Mouse (Mus musculus) lung, postnatal 14 days (tissue): ENCODE results near the gene Ankmy1.

Source experiments
- DNase-seq: peaks from one replicate; pipeline ENCODE4 v3.0.0; 2021

Ankmy1 gene

DNA sequence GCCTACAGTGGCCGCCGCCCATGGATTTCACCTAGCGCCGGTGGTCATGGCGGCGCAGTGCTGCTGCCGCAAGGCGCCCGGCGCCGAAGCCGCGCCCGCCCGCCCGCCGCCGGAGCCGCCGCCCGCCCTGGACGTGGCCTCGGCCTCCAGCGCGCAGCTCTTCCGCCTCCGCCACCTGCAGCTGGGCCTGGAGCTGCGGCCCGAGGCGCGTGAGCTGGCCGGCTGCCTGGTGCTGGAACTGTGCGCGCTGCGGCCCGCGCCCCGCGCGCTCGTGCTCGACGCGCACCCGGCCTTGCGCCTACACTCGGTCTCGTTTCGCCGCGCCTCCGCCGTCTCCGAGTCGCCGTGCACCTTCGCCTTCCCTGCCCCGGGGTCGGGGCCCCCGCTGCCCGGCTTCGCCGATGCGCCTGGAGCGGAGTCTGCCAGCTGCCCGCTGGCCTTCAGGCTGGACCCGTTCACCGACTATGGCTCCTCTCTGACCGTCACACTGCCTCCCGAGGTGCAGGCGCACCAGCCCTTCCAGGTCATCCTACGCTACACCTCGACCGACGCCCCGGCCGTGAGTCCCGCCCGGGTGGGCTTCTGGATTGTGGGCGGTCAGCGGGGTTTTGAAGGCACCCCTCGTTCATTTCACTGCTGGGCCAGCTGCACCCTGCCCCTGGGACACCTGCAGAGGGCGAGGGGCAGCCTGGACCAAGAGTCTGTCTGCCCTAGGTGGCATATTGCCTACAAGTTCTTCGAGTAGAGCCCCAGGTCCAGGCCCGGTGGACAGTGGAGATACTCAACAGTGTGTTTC, 8.4 kb upstream of the Ankmy1 start:
- DNase-seq, result peak; percentile 59

GRCm38 (mm10) chr1:92910239-92910885, 7.7 kb upstream of the Ankmy1 start, which contains the start of gene Rnpepl1:
Gene Rnpepl1 (plus strand): TSS chr1:92910783.
- peak; percentile 80 for DNase-seq

DNA sequence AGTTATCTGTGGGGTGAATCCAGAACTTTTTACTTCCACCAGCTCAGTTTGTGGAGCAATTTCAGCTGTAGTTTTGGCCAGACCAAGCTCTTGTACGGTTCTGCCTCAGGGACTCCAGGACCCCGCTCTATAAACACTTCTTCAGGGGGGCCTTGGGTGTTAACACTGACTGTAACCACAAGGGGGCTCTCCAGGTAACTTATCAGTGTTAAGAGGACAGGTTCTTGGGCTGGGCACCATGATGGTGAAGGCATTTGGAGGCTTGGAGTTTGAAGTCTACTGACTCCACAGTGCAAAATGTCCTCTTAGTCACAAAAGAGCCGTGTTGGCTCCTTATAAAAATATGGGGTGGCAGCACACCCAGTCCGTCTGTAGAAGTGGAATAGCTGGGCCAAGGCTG, 6.4 kb upstream of the Ankmy1 start:
- DNase-seq, result no peak

GRCm38 (mm10) chr1:92908664-92909063, 6.0 kb upstream of the Ankmy1 start:
- no peak for DNase-seq

GRCm38 (mm10) chr1:92907632-92908360, 5.1 kb upstream of the Ankmy1 start:
- no peak for DNase-seq

DNA sequence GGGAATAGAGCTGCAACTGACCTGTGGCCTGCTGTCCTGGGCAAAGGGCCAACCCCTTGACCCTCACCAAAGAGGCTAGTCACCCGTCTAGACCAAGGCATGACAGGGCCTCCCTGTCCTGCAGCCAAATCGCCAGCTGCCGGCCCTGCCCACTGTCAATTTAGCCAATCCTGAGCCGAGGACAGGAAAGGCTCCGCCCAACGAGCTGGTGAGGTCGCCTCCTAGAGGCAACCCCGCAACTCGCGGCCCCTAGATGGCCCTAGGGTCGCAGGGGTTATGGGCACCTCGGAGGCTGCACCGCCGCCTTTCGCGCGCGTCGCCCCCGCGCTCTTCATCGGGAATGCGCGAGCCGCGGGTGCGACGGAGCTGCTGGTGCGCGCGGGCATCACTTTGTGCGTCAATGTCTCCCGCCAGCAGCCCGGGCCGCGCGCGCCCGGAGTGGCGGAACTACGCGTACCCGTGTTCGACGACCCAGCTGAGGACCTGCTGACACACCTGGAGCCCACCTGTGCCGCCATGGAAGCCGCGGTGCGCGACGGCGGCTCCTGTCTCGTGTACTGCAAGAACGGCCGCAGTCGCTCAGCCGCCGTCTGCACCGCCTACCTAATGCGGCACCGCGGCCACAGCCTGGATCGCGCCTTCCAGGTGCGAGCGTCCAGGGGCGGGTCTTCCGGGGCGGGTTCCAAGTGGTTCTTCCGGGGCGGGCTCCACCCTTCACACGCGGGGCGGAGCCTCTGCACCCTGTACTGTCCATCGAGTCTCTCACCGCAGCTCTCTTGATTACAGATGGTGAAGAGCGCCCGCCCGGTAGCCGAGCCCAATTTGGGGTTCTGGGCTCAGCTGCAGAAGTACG, 4.3 kb upstream of the Ankmy1 start, which contains the start of gene Dusp28:
Gene Dusp28 (plus strand): TSS at position 203 of the 853 bp plus-strand sequence.
- DNase-seq, result peak; percentile 90

GRCm38 (mm10) chr1:92905703-92906310, 3.1 kb upstream of the Ankmy1 start:
- no peak for DNase-seq

DNA sequence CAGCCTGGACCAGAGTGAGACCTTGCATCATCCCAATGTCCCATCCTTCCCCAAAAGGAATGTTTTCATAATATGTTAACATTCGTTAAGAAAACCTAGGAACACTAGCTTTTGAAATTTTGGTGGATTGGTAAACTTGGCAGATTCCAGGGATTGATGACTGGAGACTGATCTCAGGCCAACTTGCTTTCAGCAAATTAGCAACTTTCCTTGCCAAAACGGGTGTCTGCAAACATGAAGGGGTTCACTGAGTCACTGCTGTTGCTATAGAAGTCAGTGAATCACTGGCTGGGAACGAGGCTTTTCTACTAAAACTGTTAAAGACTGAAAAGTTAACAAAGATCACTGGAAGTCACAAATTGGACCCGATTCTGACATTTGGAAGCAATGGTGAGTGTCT, 921 bp upstream of the Ankmy1 start:
- no peak for DNase-seq

DNA sequence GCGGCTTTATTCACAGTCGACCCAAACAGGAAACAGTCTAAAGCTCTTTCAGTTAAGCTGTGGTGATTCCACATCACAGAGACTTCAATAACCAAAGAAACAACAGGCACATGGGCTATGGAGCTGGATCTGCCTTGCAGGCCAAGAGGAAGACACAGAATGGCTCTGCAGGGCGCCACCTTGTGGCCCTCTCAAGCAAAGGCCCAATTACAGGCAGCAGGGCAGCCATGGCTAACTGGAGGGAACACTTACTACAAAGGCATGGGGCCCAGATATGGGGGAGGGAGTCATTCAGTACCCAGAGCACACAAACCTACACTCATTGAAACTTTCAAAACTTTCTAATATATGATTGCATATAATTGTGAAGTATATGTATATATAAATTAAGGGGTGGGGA, 7.6 kb downstream of the Ankmy1 start:
- peak; percentile 69 for DNase-seq

DNA sequence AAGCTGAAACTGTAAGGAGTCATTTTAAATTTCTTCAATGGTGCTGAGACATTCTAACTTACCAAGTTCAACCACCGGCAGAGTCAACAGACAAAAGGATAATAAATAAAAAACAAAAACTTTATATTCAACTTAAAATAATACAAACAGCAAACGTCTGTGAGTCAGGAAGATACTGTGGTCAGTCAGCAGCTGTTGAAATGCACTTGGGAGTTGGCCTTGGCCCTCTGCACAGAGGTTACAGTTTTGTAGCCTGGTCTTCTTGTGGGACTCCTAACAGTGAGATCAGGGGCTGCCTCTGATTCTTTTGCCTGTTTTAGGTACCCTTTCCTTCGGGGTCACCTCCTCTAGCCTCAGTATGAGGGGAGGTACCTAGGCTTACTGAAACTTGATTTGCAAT, 8.8 kb downstream of the Ankmy1 start:
- DNase-seq, result no peak

GRCm38 (mm10) chr1:92892791-92893190, 9.9 kb downstream of the Ankmy1 start:
- DNase-seq, result no peak

DNA sequence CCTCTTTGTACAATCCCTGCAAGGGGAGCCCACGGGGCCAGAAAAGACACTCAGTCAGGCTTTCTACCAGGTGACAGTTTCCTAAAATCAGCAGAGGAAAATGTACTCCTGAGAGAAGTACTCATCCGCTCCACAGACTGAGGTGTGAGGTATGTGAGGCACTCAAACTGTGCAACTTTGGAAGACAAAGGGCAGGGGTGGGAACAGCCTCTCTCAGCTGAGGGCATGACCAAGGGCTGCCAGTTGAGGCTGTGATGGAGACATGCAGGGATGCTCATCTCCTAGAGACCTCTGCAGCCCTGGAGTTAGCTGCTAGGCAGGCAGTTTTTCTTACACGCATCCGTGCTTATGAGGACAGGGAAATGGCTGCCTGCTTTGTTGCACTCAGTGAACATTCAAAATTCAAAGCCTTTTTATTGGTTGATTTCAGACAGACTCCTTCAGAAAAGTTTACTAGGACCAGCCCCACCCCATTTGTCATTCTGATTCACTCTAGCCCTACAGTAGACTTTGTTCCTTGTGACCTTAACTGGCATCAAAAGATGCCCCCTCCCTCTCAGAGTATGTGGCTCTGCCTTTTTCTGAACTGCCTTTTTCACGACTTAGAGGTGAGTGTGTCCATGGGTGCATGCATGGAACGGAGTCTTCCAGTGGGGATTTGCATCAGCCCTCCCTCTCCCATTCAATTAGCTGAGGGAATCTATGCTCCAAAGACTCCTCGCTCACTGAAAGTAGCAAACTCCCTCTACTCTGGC, 13.6 kb downstream of the Ankmy1 start:
- no peak for DNase-seq

- no peak for DNase-seq
Measured at GRCm38 (mm10) chr1:92881982-92882381, 20.7 kb downstream of the Ankmy1 start.

GRCm38 (mm10) chr1:92880101-92880500, 22.6 kb downstream of the Ankmy1 start:
- DNase-seq, result no peak

DNA sequence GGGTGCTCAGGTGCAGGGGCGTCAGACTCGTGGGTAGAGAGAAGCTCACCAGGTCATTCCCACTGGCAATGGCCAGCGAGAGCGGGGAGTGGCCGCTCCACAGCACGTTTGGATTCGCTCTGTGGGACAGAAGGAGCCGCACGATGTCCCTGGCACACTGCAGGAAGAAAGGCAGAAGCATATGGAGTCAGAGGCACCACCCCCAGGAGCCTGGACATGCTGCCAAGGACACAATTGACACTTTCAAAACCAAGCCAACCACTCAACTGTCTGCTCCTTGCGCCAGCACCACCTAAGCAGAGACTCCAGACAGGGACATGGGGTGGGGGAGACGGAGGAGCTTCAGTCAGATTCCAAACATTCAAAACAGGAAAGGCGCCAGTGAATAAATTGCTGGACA, 23.4 kb downstream of the Ankmy1 start:
- DNase-seq, result no peak

DNA sequence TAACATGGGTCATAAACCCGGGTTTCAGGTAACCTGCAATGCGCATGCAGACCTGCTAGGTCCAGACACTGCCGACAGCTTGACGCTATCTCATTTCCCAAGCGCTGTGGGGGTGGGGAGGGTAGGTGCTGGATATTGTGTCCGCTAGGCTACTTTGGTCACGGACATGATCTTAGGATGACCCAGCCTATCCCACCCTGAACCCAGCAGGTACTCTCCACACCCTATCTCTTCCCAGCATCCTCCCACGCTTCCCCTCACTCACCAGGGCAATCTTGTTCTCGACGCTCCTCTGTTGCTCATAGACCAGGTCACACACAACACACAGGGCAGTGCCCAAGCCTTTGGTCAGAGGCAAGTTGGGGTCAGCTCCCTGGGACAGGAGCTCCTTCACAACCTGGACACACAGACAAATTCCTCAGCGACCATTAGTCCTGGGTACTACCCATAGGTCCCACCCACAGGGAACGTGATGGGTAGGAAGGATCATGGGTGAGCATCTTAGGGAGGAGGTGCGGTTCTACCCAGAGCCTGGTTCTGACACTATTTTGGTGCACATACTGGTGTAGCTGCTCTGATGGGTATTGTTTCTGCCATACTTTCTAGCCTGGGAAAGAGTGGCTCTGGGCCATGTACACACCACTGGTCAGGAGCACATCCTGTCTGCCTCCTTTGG, 24.5 kb downstream of the Ankmy1 start:
- no peak for DNase-seq

GRCm38 (mm10) chr1:92877431-92877978, 25.2 kb downstream of the Ankmy1 start:
- no peak for DNase-seq

GRCm38 (mm10) chr1:92875360-92876111, 27.2 kb downstream of the Ankmy1 start:
- no peak for DNase-seq

GRCm38 (mm10) chr1:92874011-92874410, 28.7 kb downstream of the Ankmy1 start:
- DNase-seq, result no peak

DNA sequence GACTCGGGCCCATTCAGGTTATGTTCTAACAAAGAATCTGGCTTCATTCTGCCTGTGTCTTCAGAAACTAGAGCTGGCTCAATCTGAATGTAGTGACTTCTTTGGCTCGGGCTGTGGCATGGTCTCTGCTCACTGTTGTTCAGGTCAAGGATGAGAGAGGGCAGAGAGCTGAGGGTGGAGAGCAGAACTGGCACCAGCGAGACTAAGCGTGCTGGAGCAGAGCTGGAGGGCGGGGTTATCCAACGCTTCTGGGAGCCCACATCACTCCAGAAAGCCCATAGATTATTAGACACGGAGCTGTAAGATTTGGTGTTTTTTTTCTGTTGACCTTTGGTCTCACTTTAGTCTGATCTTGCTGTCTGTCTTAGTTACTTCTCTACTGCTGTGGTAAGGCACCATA, 30.0 kb downstream of the Ankmy1 start:
- no peak for DNase-seq
